Mouse (Mus musculus) spleen, postnatal 36 days (tissue): ENCODE results near the gene Gm27235.
"Not testable (repeated sequence)": the region's sequence is repeated elsewhere in the genome, so short reads cannot be mapped to it uniquely, and the experiment has no call there.

ENCODE experiments used
- DNase-seq, 2 experiments: peaks; one replicate each; pipeline ENCODE4 v3.0.0; 2022; ENCODE audit warnings: low spot score in 2 of 2, mixed read lengths in 1 of 2

Gene Gm27235

GRCm38 (mm10) chr9:35790001-35790400 lies at the start of gene Gm27235, which contains the start of gene D730048I06Rik:
Gene Gm27235, minus strand, starts transcription at chr9:35790101.
Gene D730048I06Rik, minus strand, starts transcription at chr9:35790112.
- no peak for DNase-seq

GRCm38 (mm10) chr9:35817881-35818280 lies 28.0 kb upstream of the Gm27235 start:
- not testable (repeated sequence) for DNase-seq

GRCm38 (mm10) chr9:35798146-35798545 lies 8.2 kb upstream of the Gm27235 start:
- DNase-seq: no peak

- DNase-seq: no peak
These were observed 11.9 kb downstream of the Gm27235 start, which contains the start of gene Gm17727 for GRCm38 (mm10) chr9:35778009-35778408. Gene Gm17727, minus strand, starts transcription at chr9:35778109.

- DNase-seq: no peak
These were observed 33.1 kb downstream of the Gm27235 start for GRCm38 (mm10) chr9:35756843-35757242.

- DNase-seq: no peak
These were observed 49.2 kb downstream of the Gm27235 start, which contains the start of gene Gm17677 for GRCm38 (mm10) chr9:35740749-35741148. Gene Gm17677, plus strand, starts transcription at chr9:35741049.
